Mouse (Mus musculus) heart, postnatal 14 days (tissue): ENCODE measurements around the gene Camk2b. TPM values are rescaled to one million over a fixed set of nuclear protein-coding genes. Genes with fewer than 3 reads are reported as not detected.
A peak's percentile ranks its signal among the peaks of the same experiment; 100 is the strongest.

Experiments used
- DNase-seq, 2 experiments: peaks; one replicate each; pipeline ENCODE4 v3.0.0; 2021 to 2022
- intact Hi-C: fragments of 180-260 bp; cut with DNase I; formaldehyde crosslinking; loops from one replicate; pipeline ENCODE4 v1.15.1; 2025
- total RNA-seq, 2 experiments: library from RNA; stranded (reverse); gene quantifications; 2 replicates each; pipeline ENCODE4 v1.2.3; 2021

Camk2b gene
- total RNA-seq, 2 experiments from 2014 or later = 8.6 TPM

- intact Hi-C loops = no loop called here
- DNase-seq = no peak
Measured at GRCm38 (mm10) chr11:5994880-5995279, 71.3 kb downstream of the Camk2b start.

DNA sequence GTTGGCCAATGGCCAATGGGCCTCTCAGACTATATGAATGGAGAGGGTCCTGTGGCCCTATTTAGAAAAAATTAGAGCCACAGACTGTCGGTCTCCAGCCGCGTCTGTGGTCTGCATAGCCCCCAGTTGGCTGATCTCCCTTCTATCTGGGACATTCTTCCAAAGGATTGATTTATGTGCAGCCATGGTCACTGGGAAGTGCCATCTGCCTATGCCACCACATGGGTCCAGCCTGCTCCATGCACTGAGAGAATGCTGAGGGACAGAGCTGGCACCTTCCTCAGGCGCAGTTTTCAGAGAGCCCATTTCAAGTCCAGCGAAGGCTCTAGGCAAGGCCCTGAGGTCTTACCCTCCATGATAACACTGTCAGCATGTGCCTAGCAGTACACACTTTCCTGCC is 72.0 kb downstream of the Camk2b start:
- intact Hi-C loops = no loop called here
- no peak for DNase-seq

GRCm38 (mm10) chr11:5990910-5991309 is 75.3 kb downstream of the Camk2b start:
- peak; percentile 49 to 63 for DNase-seq
- intact Hi-C loops = no loop called here

GRCm38 (mm10) chr11:5989954-5990593 is 76.1 kb downstream of the Camk2b start:
- intact Hi-C loops = no loop called here

GRCm38 (mm10) chr11:5988126-5988525 is 78.0 kb downstream of the Camk2b start:
- intact Hi-C loops = no loop called here

More at GRCm38 (mm10) chr11:5989954-5990593, 76.1 kb downstream of the Camk2b start:
- DNase-seq = no peak

GRCm38 (mm10) chr11:5983629-5984028 is 82.5 kb downstream of the Camk2b start:
- intact Hi-C loops = no loop called here
- no peak for DNase-seq

More at GRCm38 (mm10) chr11:5988126-5988525, 78.0 kb downstream of the Camk2b start:
- DNase-seq = no peak

DNA sequence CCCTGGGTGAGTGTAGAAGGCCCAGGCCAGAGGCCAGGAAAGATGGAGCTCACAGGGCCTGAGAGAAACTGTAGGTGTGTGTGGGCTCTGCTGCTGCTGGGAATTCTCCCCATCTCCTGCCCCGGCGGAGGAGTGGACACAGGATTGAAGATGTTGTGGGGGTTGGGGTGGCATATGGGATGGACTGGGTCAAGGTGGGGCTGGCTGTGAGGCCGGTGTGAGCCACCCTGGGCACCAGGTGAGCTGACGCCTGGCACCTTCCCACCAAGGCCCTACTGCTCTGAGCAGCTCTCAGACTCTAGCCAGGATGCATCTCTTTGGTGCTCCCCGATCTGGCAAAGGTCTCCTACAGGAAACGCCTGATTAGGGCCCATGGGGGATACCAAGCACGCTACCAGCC is 84.8 kb downstream of the Camk2b start:
- intact Hi-C loops = no loop called here
- DNase-seq = no peak

- DNase-seq = no peak
- intact Hi-C loops = no loop called here
Measured at GRCm38 (mm10) chr11:5980561-5980960, 85.6 kb downstream of the Camk2b start.

DNA sequence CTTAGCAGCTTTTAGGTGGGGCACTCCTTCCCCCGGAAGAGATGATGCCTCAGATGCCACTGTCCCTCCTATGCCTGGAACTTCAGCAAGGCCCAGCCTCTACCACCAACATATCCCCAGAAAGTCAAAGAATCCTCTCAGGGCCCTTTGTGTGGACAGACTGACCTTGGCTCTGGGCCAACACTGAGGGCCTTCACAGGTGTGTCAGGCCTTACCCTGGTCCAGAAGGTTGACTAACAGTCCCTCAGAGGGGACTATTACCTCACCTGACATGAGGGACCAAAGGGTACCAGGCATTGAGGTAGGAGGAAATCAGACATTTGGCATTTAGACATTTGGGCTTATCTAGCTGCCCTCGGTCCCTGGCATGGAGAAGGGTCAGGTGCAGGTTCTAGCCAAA is 86.1 kb downstream of the Camk2b start:
- DNase-seq = no peak
- intact Hi-C loops = no loop called here

DNA sequence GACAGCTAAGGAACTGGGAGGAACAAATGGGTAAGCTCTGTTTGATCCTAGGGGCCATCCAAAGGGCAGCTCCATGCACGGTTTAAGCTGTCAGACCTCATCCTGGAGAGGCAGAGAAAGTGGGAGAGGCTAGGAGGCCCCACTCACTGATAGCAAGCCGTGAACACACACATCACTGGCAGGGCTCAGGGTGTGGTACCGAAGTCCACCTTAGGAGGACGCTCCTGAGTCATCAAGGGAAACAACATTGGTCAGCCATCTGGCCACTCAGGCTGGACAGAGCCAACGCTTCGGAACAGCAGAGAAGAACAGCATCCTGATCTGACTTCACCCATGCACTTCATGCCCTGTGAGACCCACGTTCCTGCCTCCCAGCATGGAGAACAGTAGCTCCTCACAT is 87.1 kb downstream of the Camk2b start:
- intact Hi-C loops = no loop called here
- no peak for DNase-seq

- no peak for DNase-seq
- intact Hi-C loops = no loop called here
Measured at GRCm38 (mm10) chr11:5976106-5976505, 90.1 kb downstream of the Camk2b start.

DNA sequence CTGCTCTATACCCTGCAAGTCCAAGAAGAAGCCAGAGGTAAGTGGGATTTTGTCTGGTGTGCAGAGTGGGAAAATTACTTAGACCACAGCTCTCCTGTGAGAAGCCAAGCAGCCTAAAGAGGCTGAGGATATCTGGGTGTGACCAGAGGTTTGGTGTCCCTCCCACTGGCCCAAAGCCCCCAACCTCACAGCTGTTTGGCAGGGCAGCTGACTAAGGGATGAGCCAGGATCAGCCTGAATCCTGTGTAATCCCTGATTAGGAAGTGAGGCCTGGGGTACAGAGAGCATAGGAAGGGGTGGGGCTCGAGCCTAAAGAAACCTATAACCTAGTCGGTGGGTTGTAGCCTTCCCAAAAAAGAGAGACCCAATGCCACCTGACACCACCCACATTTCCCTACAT is 91.1 kb downstream of the Camk2b start:
- intact Hi-C loops = no loop called here
- peak in 1 of 2 experiments; percentile 38 for DNase-seq

- intact Hi-C loops = no loop called here
- no peak for DNase-seq
Measured at GRCm38 (mm10) chr11:5974053-5974452, 92.1 kb downstream of the Camk2b start.

DNA sequence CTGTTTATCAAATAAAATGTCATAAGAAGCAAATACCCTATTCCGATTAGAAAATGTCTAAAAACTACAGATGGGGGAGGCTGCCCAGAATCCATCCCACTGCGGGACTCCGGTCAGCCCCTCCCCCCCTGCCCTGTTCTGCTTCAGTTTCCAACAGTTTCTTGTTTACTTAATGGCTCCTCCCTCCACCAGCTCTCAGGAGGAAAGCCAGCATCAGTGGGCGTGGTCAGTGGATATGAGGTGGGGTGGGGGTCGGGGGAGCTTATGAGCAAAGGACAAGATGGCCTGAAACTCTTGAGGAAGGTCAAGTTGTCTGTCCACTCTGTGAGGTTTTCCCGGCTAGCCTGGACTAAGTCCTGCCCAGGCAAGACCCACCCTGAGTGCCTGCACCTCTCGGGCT is 93.0 kb downstream of the Camk2b start:
- intact Hi-C loops = no loop called here
- no peak for DNase-seq

DNA sequence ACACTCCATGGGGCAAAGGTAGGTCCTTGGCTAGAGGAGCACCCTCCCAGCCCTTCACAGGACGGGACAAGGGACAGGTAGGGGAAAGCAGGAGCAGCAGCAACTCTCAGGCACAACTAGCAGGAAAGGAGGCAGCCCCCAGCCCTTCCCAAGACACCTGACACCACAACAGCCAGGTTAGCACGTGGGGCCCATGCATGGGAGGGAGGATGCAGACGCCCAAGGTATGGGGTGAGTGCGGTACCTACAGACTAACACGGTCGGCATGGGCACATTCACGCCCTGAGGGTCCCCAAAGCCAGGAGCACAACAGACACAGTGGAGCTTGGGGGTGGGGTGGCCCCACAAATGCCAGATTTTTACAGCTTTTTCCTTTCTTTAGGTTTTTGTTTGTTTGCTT is 95.0 kb downstream of the Camk2b start:
- intact Hi-C loops = no loop called here
- no peak for DNase-seq

DNA sequence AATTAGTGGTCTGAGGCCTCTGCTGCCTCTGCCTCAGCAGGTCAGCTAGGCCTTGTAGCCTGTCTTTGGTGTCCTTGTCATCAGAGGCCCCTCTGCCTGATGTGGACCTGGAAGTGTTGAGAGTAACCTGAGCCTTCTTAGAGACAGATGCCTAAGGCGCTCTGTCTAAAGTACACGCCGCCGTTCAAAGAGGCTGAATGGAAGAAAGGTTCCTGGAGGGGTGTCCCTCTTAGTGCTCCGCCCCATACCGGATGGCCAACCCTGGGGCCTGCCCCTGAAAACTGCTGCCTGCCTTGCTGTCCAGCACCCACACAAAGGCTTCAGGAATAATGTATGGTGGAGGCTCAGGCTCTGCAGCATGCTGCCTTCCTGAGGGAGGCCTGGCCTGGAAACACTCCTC is 97.9 kb downstream of the Camk2b start:
- intact Hi-C loops = no loop called here
- DNase-seq = no peak

GRCm38 (mm10) chr11:5966751-5967150 is 99.4 kb downstream of the Camk2b start:
- no peak for DNase-seq
- intact Hi-C loops = no loop called here

GRCm38 (mm10) chr11:5965865-5966264 is 100.3 kb downstream of the Camk2b start:
- no peak for DNase-seq
- intact Hi-C loops = no loop called here

- DNase-seq = no peak
Measured at GRCm38 (mm10) chr11:5960051-5960450, 106.1 kb downstream of the Camk2b start.

DNA sequence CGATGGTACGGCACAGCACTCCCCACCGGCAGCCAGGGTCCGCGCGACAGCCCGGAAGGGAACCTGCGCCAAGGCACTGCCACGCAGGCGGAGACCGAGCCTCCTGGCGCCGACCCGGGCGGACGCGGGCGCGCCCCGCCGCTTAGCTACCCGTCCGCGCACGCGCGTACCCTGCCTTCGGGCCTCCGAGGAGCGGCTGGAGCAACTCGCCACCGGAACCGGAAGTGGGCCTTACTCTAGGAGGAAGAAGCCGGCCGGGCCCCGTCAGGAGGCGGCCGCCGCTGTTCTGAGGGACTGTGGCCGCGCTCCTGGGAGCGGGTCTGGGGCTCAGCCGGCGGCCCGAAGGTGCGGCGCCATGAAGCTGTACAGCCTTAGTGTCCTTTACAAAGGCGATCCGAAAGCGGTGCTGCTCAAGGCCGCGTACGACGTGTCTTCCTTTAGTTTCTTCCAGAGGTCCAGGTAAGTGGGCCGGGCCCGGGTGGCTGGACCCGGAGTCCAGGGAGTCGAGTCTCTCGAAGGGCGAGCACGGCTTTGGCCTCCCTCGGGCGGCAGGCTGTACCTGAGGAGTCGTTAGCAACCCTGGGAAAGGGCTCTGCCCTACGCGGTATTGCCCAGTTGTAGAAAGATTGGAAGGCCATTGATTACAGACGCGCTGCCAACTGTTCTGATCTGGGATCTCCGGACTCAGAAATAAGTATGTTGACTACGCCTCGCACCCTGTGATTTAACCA is 110.5 kb downstream of the Camk2b start, which contains the start of gene Ykt6:
TSS of gene Ykt6 (plus strand) at position 148 of the 731 bp plus-strand sequence.
- intact Hi-C loops = no loop called here
- DNase-seq = peak; percentile 98 to 99

More at GRCm38 (mm10) chr11:5960051-5960450, 106.1 kb downstream of the Camk2b start:
- intact Hi-C loops = no loop called here

DNA sequence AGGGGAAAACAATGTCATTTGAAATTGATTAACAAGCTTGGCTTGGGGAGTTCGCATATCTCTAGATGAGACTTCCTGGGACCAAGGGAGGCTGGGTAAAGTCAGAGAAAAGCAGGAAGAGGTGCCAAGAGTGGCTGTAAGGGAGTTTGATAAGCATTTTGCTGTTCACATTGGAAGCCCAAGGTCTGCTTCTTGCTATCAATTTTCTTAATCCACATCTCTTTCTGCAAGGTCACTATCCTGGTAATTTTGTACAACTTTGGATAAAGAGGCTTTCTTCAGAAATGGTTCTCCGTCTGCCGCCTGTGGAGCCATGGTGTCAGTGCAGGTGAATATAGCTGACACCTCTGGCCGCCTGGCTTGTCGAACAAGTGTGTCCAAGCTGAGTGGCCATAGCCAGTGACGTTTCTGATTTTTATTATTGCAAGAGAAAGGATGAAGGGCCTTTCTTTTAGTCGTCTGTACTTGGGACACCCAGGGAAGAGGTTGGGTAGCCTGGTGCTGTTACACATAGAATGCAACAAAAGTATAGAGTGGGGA is 111.1 kb downstream of the Camk2b start:
- intact Hi-C loops = no loop called here
- peak in 1 of 2 experiments; percentile 61 for DNase-seq

DNA sequence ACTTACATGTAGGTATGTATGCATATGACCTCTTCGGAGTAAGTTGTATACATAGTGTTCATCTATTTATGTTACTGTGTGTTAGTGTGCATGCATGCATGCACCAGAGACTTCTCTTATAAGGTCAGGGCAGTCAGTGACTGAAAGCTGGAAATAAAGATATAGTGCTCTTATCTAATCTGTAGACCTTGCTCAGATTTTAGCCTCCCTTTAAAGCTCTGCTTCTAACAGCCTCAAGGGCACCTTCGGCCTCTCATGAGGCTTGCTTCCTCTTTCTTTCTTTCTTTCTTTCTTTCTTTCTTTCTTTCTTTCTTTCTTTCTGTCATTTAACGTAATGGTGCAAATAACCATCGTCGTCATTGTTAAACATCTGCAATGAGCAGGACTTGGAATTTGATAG is 111.7 kb downstream of the Camk2b start:
- no peak for DNase-seq
- intact Hi-C loops = no loop called here
